Mouse (Mus musculus) liver, postnatal 0 days (tissue): ENCODE measurements at regions not wholly inside any gene's neighbourhood (a gene's known extent, or its start where the extent isn't known, plus 50 kb on each side); places are given as distances from the start of the nearest gene placed in this dataset.

ENCODE experiments used
- CTCF ChIP-seq: sonication (generic); IDR thresholded peaks from 2 replicates; pipeline ENCODE4 v1.5.1; 2016; ENCODE audit warnings: antibody characterized with exemption, low read depth
- EP300 ChIP-seq: IDR thresholded peaks from 2 replicates; pipeline ENCODE4 v1.6.1; 2016; ENCODE audit warnings: antibody characterized with exemption, low read depth, mild to moderate bottlenecking

DNA sequence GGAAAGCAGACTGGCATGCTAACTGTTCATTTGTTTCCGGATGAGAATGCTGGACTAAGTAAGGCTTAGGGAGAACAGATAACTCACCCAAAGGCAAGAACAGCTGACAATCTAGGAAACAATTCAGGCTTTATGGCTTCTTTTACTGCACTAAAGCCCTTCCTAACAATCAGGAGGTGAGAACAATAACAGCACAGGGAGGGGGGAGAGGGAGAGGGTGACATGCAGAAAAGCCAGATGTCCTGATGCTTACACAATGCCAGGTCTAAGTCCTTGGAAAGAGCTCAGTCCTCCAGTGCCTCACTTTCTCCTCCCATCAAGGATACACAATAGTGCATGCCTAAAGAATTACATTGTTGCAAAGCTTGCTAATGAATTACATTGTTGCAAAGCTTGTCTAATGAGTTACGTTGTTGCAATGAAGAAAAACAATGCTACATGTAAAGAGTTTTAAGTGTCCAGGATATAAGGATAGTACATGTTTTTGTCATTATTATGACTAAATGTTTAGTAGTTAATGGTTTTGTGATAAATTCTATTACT is 165.3 kb upstream of the Lrig3 start:
- TF ChIP-seq CTCF = no peak
- no peak for TF ChIP-seq EP300
